Mouse (Mus musculus) thymus, adult 2 months (tissue): ENCODE measurements around the gene Map4. TPM values are rescaled to one million over a fixed set of nuclear protein-coding genes. Genes with fewer than 3 reads are reported as not detected.

Source experiments
- DNase-seq: peaks from one replicate; pipeline ENCODE4 v3.0.0; 2021
- H3K27ac ChIP-seq: fragments of 200-500 bp; 2 replicates; pipeline ENCODE4 v1.5.1; 2012; ENCODE audit warnings: low read length, control low read depth; ENCODE audit not compliant: control insufficient read depth, insufficient read depth
- H3K27me3 ChIP-seq: fragments of 200-500 bp; 2 replicates; pipeline ENCODE4 v1.6.1; 2012; ENCODE audit warnings: mild to moderate bottlenecking, low read length, moderate library complexity, mixed read lengths; ENCODE audit not compliant: control insufficient read depth, insufficient read depth
- H3K36me3 ChIP-seq: fragments of 200-500 bp; 2 replicates; pipeline ENCODE4 v1.6.1; 2012; ENCODE audit warnings: mild to moderate bottlenecking, low read length, moderate library complexity; ENCODE audit not compliant: control insufficient read depth, insufficient read depth
- H3K4me1 ChIP-seq: fragments of 200-500 bp; replicated peaks from 2 replicates; pipeline ENCODE4 v1.6.1; 2012; ENCODE audit warnings: low read length; ENCODE audit not compliant: control insufficient read depth, insufficient read depth
- H3K4me3 ChIP-seq: fragments of 200-500 bp; 2 replicates; pipeline ENCODE4 v1.5.1; 2012; ENCODE audit warnings: mild to moderate bottlenecking, low read length, control low read depth, moderate library complexity; ENCODE audit not compliant: control insufficient read depth, insufficient read depth
- CTCF ChIP-seq: fragments of 200-500 bp; IDR thresholded peaks from 2 replicates; pipeline ENCODE4 v1.5.1; 2012; ENCODE audit warnings: mild to moderate bottlenecking, control low read depth, low read length, moderate library complexity, borderline replicate concordance; ENCODE audit not compliant: control insufficient read depth, poor library complexity, insufficient read depth; ENCODE audit errors: extremely low read depth
- POLR2A ChIP-seq: fragments of 200-500 bp; IDR thresholded peaks from 2 replicates; pipeline ENCODE4 v1.6.1; 2012; ENCODE audit warnings: mild to moderate bottlenecking, low read length, control low read depth, moderate library complexity; ENCODE audit not compliant: control insufficient read depth, poor library complexity, insufficient read depth; ENCODE audit errors: extremely low read depth
- whole genome bisulfite sequencing: fragments of 180-500 bp; shearing (Covaris S2); methylation state at CpG from one replicate; pipeline ENCODE4 v1.1.7; 2018; 5-methylcytosine and 5-hydroxymethylcytosine counted together
- polyA plus RNA-seq: library from polyadenylated mRNA; depleted of rRNA; stranded (reverse); fragments of >200 nt; gene quantifications from 2 replicates; pipeline ENCODE4 v1.2.3, GENCODE M21; 2012

Gene Map4
- polyA plus RNA-seq, 1 experiment = 463 TPM

GRCm38 (mm10) chr9:110053305-110054079 is 122.2 kb downstream of the Map4 start:
- Histone ChIP-seq H3K27ac (no peak overlapping the region), H3K4me3 (no peak overlapping the region), H3K4me1 (0 out of 2 replicates have a peak, but pooled peaks cover 4% of the 10 kb centered on the region), H3K36me3 (no peaks in the 10 kb centered on the region), H3K27me3 (no peaks in the 10 kb centered on the region)
- WGBS = 97% methylated on average over 8 of the region's 8 CpGs
- TF ChIP-seq CTCF = no peak
- no peak for DNase-seq

GRCm38 (mm10) chr9:110054080-110054421 is 122.8 kb downstream of the Map4 start:
- Histone ChIP-seq H3K36me3 (no peaks in the 10 kb centered on the region), H3K4me3 (no peak overlapping the region), H3K27me3 (no peaks in the 10 kb centered on the region), H3K4me1 (0 out of 2 replicates have a peak, but pooled peaks cover 4% of the 10 kb centered on the region), H3K27ac (no peak overlapping the region)
- no peak for DNase-seq
- WGBS = 95% methylated on average over 2 of the region's 2 CpGs
- TF ChIP-seq CTCF = no peak

- H3K36me3 ChIP-seq = no peaks in the 10 kb centered on the region
- H3K27ac ChIP-seq = no peak overlapping the region
- no peak for DNase-seq
Measured at GRCm38 (mm10) chr9:110054781-110055180, 123.5 kb downstream of the Map4 start.

GRCm38 (mm10) chr9:110057200-110057599 is 125.9 kb downstream of the Map4 start:
- 100% methylated on average over 1 of the region's 1 CpGs for WGBS
- H3K27me3 ChIP-seq = no peaks in the 10 kb centered on the region
- H3K27ac ChIP-seq = no peak overlapping the region
- H3K4me3 ChIP-seq = no peak overlapping the region
- H3K4me1 ChIP-seq = peaks cover 13% of the 10 kb centered on the region
- TF ChIP-seq CTCF = no peak
- no peak for TF ChIP-seq POLR2A
- DNase-seq = no peak
- H3K36me3 ChIP-seq = no peaks in the 10 kb centered on the region

More at GRCm38 (mm10) chr9:110054781-110055180, 123.5 kb downstream of the Map4 start:
- TF ChIP-seq CTCF (no peak), POLR2A (no peak)
- 90% methylated on average over 3 of the region's 3 CpGs for WGBS
- H3K4me3 ChIP-seq = no peak overlapping the region
- 0 out of 2 replicates have a peak, but pooled peaks cover 4% of the 10 kb centered on the region for H3K4me1 ChIP-seq
- H3K27me3 ChIP-seq = no peaks in the 10 kb centered on the region

- Histone ChIP-seq H3K4me3 (no peak overlapping the region), H3K27me3 (no peaks in the 10 kb centered on the region), H3K27ac (peak overlapping the region; percentile 100), H3K4me1 (peaks cover 22% of the 10 kb centered on the region), H3K36me3 (no peaks in the 10 kb centered on the region)
- WGBS = 9% methylated on average over 2 of the region's 2 CpGs
- no peak for TF ChIP-seq CTCF
- no peak for TF ChIP-seq POLR2A
- peak; percentile 59 for DNase-seq
Measured at GRCm38 (mm10) chr9:110060761-110061160, 129.5 kb downstream of the Map4 start.

- peaks cover 25% of the 10 kb centered on the region for H3K4me1 ChIP-seq
- TF ChIP-seq POLR2A = 0 out of 2 replicates have a peak, but pooled peaks have one; percentile 26
- no peak for TF ChIP-seq CTCF
- H3K27ac ChIP-seq = peak overlapping the region; percentile 100
- 7% methylated on average over 7 of the region's 7 CpGs for WGBS
- peak overlapping the region; percentile 43 for H3K4me3 ChIP-seq
- no peaks in the 10 kb centered on the region for H3K27me3 ChIP-seq
- peak; percentile 66 for DNase-seq
- H3K36me3 ChIP-seq = peaks cover 8% of the 10 kb centered on the region
Measured at GRCm38 (mm10) chr9:110062405-110062804, 131.1 kb downstream of the Map4 start.
